Mouse (Mus musculus): ENCODE results near the gene Impdh2.
"Not testable (repeated sequence)": the region's sequence is repeated elsewhere in the genome, so short reads cannot be mapped to it uniquely, and the experiment has no call there.

The Impdh2 gene

GRCm38 (mm10) chr9:108601986-108602385, 41.9 kb downstream of the Impdh2 start:
- DNase-seq (ENCODE audit: low read depth), result no peak

- not testable (repeated sequence) for DNase-seq (ENCODE audit: low read depth)
Measured at GRCm38 (mm10) chr9:108607929-108608328, 47.8 kb downstream of the Impdh2 start.

GRCm38 (mm10) chr9:108608889-108609288, 48.8 kb downstream of the Impdh2 start:
- DNase-seq (ENCODE audit: low read depth), result no peak

- DNase-seq (ENCODE audit: low read depth), result no peak
Measured at GRCm38 (mm10) chr9:108611488-108611887, 51.4 kb downstream of the Impdh2 start.
